Mouse (Mus musculus) myocyte (in vitro differentiated cells): ENCODE data around the gene Il25. TPM values are rescaled to one million over a fixed set of nuclear protein-coding genes. Genes with fewer than 3 reads are reported as not detected.

Experiments used
- H3K27me3 ChIP-seq: one replicate; pipeline ENCODE4 v1.6.1; 2011; ENCODE audit not compliant: control insufficient read depth, insufficient read depth, insufficient read length
- H3K36me3 ChIP-seq: one replicate; pipeline ENCODE4 v1.6.1; 2011; ENCODE audit not compliant: control insufficient read depth, insufficient read depth
- H3K4me2 ChIP-seq: one replicate; pipeline ENCODE4 v1.6.1; 2011; ENCODE audit warnings: low read depth, control low read depth
- H3K4me3 ChIP-seq: one replicate; pipeline ENCODE4 v1.5.1; 2011; ENCODE audit warnings: mild to moderate bottlenecking, control low read depth, moderate library complexity
- H3K79me2 ChIP-seq: one replicate; pipeline ENCODE4 v1.6.1; 2011; ENCODE audit not compliant: control insufficient read depth, insufficient read depth
- H3ac ChIP-seq: one replicate; pipeline ENCODE4 v1.6.1; 2011; ENCODE audit not compliant: control insufficient read depth, insufficient read length
- CEBPB ChIP-seq: IDR thresholded peaks from 2 replicates; pipeline ENCODE4 v1.6.1; 2011; ENCODE audit warnings: mild to moderate bottlenecking, moderate library complexity; ENCODE audit not compliant: poor library complexity, insufficient read depth, severe bottlenecking
- E2F4 ChIP-seq: IDR thresholded peaks from one replicate; pipeline ENCODE4 v1.6.1; 2011; ENCODE audit warnings: mild to moderate bottlenecking, control low read depth, moderate library complexity; ENCODE audit not compliant: insufficient read depth
- MAX ChIP-seq: IDR thresholded peaks from one replicate; pipeline ENCODE4 v1.6.1; 2011; ENCODE audit warnings: low read depth, mild to moderate bottlenecking, control low read depth
- MYOD1 ChIP-seq, 3 experiments: IDR thresholded peaks; one replicate each; pipeline ENCODE4 v1.6.1; 2011; ENCODE audit warnings: control low read depth in 2 of 3, low read depth in 2 of 3, mild to moderate bottlenecking in 2 of 3, moderate library complexity in 1 of 3; ENCODE audit not compliant: insufficient read length in 2 of 3, control insufficient read depth in 1 of 3
- MYOG ChIP-seq, 3 experiments: IDR thresholded peaks; one replicate each; pipeline ENCODE4 v1.6.1; 2011; ENCODE audit warnings: control low read depth in 2 of 3, low read depth in 2 of 3, mild to moderate bottlenecking in 2 of 3; ENCODE audit not compliant: insufficient read length in 2 of 3, control insufficient read depth in 1 of 3, insufficient read depth in 1 of 3
- POLR2A ChIP-seq: IDR thresholded peaks from one replicate; pipeline ENCODE4 v1.6.1; 2011; ENCODE audit warnings: low read depth, mild to moderate bottlenecking, control low read depth, moderate library complexity; ENCODE audit not compliant: insufficient read length
- POLR2AphosphoS2 ChIP-seq: IDR thresholded peaks from one replicate; pipeline ENCODE4 v1.6.1; 2011; ENCODE audit warnings: low read depth, control low read depth; ENCODE audit not compliant: insufficient read length
- REST ChIP-seq: IDR thresholded peaks from one replicate; pipeline ENCODE4 v1.6.1; 2011; ENCODE audit warnings: mild to moderate bottlenecking, control low read depth, moderate library complexity; ENCODE audit not compliant: insufficient read depth, insufficient read length
- SRF ChIP-seq: IDR thresholded peaks from one replicate; pipeline ENCODE4 v1.6.1; 2011; ENCODE audit warnings: low read depth; ENCODE audit not compliant: control insufficient read depth, insufficient read length
- TCF12 ChIP-seq: IDR thresholded peaks from one replicate; pipeline ENCODE4 v1.6.1; 2011; ENCODE audit warnings: mild to moderate bottlenecking, control low read depth; ENCODE audit not compliant: poor library complexity, insufficient read depth, severe bottlenecking
- TCF3 ChIP-seq: IDR thresholded peaks from one replicate; pipeline ENCODE4 v1.6.1; 2011; ENCODE audit warnings: low read depth, control low read depth; ENCODE audit not compliant: insufficient read length
- USF1 ChIP-seq: IDR thresholded peaks from one replicate; pipeline ENCODE4 v1.6.1; 2011; ENCODE audit warnings: low read depth, mild to moderate bottlenecking, control low read depth, moderate library complexity
- polyA plus RNA-seq: library from polyadenylated mRNA; unstranded; fragments of >200 nt; fragmentation: generic; extraction: Trizol; gene quantifications from one replicate; pipeline ENCODE4 v1.2.1, GENCODE M21; 2012; ENCODE audit warnings: missing spikeins

Gene Il25
- polyA plus RNA-seq, 1 experiment = 0.05 TPM

- TF ChIP-seq CEBPB (no peak), E2F4 (no peak), MAX (no peak), USF1 (peak; percentile 29), MYOG (IDR thresholded peaks at IDR 0.05; ENCODE audit: control insufficient read depth in 1 of 3, insufficient read depth in 1 of 3, insufficient read length in 2 of 3, low read depth in 2 of 3) (peak in 1 of 3 experiments; percentile 44), SRF (no peak), POLR2A (no peak), MYOD1 (IDR thresholded peaks at IDR 0.05; ENCODE audit: control insufficient read depth in 1 of 3, insufficient read length in 2 of 3, low read depth in 2 of 3) (no peak), POLR2AphosphoS2 (no peak), TCF12 (no peak), TCF3 (no peak), REST (no peak)
- Histone ChIP-seq H3K4me3 (no peak overlapping the region), H3K27me3 (peaks cover 32% of the 10 kb centered on the region), H3K4me2 (no peak overlapping the region), H3K36me3 (no peaks in the 10 kb centered on the region), H3ac (no peak overlapping the region), H3K79me2 (no peaks in the 10 kb centered on the region)
These were observed 2.1 kb upstream of the Il25 start for GRCm38 (mm10) chr14:54930431-54930830.

DNA sequence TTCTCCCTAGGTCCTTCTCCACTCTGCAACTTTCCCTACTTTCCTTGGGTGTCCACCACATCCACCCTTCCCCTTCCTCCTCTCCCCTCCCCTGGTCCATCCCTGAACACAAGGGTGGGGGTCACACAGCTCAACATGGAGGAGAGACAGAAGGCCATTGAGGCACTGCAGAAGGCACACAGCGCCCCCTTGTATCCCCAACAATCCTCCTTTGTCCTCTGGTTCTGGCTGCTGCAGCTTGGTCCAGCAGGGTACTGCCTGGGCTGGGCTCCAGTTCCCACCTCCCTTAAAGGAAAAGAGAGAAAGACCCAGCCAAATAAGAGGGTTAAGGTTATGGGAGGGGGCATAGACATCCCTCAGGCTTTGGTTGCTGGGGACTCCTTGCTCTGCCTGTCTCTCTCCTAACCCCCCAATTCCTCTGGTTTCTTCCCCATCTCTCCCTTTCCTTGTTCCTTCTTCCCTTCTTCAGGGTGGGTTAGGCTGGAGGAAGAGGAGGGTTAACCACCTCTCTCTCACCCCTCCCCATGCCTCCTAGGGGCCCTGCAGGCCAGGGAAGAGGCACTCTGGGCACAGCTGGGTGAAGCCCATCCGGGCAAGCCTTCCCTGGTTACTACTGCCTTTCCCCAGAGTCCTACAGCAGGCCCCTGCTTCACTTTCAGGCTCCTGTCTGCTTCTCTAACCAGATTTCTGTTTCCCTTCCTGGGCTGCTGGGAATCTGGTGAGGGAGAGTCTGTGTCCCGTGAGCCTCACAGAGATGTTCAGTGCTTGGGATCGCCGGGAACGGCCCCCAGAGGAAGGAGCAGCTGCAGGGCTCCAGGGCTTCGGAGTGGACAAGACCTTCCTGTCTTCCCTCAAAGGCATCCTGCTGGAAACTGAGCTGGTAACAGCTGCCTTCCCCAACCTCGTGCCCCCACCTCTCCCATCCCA is 3.7 kb downstream of the Il25 start, which contains the start of gene Cmtm5:
Gene Cmtm5, plus strand, starts transcription at position 358 of the 927 bp plus-strand sequence.
- H3K27me3 ChIP-seq = peaks cover 21% of the 10 kb centered on the region

DNA sequence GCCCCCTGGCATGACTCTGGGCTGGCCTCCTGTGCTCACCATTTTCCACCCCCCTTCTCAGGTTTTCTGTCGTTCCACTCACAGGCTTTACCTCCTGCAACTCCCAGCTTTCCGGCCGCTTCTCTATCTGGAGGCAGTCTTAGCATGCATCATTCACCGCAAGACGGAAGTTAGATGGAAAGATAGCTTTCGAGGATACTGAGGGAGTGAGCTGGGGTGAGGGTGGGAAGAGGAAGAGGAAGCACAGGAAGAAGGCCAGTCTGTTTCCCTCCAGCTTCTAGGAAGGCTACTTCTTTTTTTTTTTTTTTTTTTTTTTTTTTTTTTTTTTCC is 4.3 kb downstream of the Il25 start:
- no peaks in the 10 kb centered on the region for H3K36me3 ChIP-seq
- TF ChIP-seq MAX (no peak), MYOD1 (IDR thresholded peaks at IDR 0.05; ENCODE audit: control insufficient read depth in 1 of 3, insufficient read length in 2 of 3, low read depth in 2 of 3) (no peak), USF1 (no peak), POLR2A (no peak), TCF12 (no peak), SRF (no peak), POLR2AphosphoS2 (no peak), REST (no peak), TCF3 (no peak), E2F4 (no peak), MYOG (IDR thresholded peaks at IDR 0.05; ENCODE audit: control insufficient read depth in 1 of 3, insufficient read depth in 1 of 3, insufficient read length in 2 of 3, low read depth in 2 of 3) (no peak)
- H3K27me3 ChIP-seq = peaks cover 21% of the 10 kb centered on the region
- H3ac ChIP-seq = no peak overlapping the region
- no peaks in the 10 kb centered on the region for H3K79me2 ChIP-seq
- no peak overlapping the region for H3K4me3 ChIP-seq
- H3K4me2 ChIP-seq = no peak overlapping the region

More for the DNA sequence above, 3.7 kb downstream of the Il25 start, which contains the start of gene Cmtm5:
- H3K4me2 ChIP-seq = no peak within 1 kb of the TSS
- no peak within 1 kb of the TSS for H3ac ChIP-seq
- no peaks in the 10 kb centered on the region for H3K36me3 ChIP-seq
- no peak within 1 kb of the TSS for H3K4me3 ChIP-seq
- TF ChIP-seq MYOG (IDR thresholded peaks at IDR 0.05; ENCODE audit: control insufficient read depth in 1 of 3, insufficient read depth in 1 of 3, insufficient read length in 2 of 3, low read depth in 2 of 3) = peak in 1 of 3 experiments; percentile 43
- no peak for TF ChIP-seq MAX
- TF ChIP-seq POLR2A = no peak
- TF ChIP-seq POLR2AphosphoS2 = no peak
- H3K79me2 ChIP-seq = no peaks in the 10 kb centered on the region

- Histone ChIP-seq H3K36me3 (no peaks in the 10 kb centered on the region), H3K4me3 (no peak overlapping the region), H3ac (no peak overlapping the region), H3K4me2 (no peak overlapping the region), H3K27me3 (peaks cover 21% of the 10 kb centered on the region), H3K79me2 (no peaks in the 10 kb centered on the region)
- TF ChIP-seq E2F4 (no peak), REST (no peak), TCF12 (no peak), CEBPB (no peak), TCF3 (no peak), POLR2AphosphoS2 (no peak)
These were observed 5.1 kb downstream of the Il25 start for GRCm38 (mm10) chr14:54937361-54938182.
